Mouse (Mus musculus): Measurements from ENCODE around the gene Slit3.

DNA sequence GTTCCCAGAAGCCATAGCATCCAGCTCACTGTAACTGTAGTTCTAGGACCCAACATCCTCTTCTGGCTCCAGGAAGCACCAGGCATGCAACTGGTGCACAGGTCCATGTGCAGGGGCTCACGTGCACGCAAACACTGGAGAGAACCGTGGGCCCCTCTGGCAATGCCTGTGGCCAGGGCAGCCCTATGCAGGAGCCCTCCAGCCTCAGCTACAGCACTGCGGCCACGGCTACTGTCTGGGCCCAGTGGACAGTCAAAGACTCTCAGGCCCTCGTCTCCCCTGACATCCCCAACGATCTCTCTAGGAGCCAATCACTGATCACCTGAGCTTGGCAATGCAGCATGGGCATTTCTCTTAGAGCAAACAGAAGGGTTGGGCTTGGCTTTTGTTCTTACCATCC lies 572.6 kb downstream of the Slit3 start:
- TF ChIP-seq CTCF (IDR thresholded peaks at IDR 0.05; ENCODE audit: low read depth, low read length) (no peak), POLR2A (IDR thresholded peaks at IDR 0.05; ENCODE audit: extremely low read depth, insufficient read depth, low read length) (no peak)
